Mouse (Mus musculus) MEL-GATA-1-ER (cell line): ENCODE measurements around the gene Ghsr.
"Not testable (repeated sequence)": the region's sequence is repeated elsewhere in the genome, so short reads cannot be mapped to it uniquely, and the experiment has no call there.

ENCODE experiments used
- DNase-seq: peaks from one replicate; pipeline ENCODE4 v3.0.0-alpha.2; 2012; ENCODE audit warnings: low read depth; ENCODE audit errors: extremely low read depth

Ghsr gene

DNA sequence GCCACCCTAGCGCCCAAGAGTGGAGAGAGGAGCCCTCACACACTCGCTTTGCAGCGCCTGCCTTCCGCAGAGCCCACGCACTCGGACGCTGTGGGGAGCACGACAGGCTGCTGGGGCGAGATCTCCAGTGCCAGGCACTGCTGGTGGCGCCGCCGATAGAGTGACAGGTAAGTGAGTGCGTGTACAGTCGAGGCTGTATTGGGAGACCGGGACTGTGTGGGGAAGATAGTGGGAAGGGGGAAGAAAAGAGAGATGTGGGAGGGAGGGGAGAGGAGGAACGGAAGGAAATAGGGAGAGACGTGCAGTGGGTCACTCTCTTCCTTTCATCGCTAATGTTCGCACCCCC lies at the start of gene Ghsr:
Gene Ghsr, plus strand, starts transcription at position 76 of the 346 bp plus-strand sequence.
- DNase-seq, result no peak

DNA sequence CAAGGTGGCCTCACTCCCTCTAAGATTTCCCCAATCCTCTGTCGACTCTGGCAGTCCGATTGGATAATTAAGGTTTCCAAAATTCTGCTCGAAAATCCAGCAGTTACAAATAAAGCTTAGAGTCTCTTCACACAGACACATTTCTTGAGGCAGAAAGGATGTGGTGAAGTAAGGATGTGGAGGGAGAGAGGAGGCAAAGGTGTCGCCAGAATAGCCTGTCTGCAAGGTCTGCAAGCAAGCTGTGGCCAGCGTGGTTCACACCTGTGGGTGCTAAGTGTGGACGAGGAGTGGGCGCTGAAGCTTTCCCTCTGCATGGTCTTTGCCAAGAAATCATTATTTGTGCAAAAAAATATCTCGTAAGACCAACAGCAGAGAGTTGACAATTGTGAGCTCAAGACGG lies 48.6 kb upstream of the Ghsr start:
- DNase-seq, result no peak

DNA sequence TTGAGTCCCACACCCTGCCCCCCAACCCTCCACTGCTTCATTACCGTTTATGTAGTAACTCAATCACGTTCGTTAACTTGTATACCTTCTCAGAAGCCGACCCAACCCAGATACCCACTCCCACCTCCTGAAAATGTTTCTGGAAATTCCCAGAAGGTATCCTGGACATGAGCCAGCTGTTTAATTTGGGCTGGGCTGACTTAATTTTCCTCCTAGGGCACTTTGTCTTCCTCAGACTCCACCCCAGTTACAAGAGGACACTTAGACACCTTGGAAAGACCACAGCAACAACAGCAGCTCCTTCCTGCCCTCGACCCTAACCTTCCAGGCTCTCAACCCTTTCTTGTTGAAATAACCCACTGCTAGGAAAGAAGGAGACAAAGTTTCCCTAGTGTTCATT lies 47.6 kb upstream of the Ghsr start:
- no peak for DNase-seq

DNA sequence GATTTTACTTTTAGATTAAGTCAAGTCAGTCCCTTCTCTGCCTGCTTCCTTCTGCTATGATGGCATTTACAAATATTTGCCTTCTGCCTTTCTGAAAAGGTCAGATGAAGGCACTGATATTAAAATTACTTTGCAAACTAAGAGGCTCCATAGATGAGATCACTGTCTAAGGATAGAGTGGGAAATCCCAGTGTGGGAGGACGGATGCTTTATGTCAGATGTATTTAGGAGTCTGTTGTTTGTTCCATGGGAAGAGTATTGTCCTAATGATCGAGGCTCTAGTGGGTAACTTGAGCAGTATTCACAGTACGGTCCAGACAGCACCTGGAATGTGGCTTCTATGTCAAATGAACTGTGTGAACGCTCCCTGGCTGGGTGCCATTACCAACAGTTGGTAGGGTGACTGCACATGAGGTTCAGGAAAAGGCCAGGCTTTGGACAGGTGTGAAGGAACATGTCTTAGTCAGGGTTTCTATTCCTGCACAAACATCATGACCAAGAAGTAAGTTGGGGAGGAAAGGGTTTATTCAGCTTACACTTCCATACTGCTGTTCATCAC lies 44.4 kb upstream of the Ghsr start:
- DNase-seq, result no peak

DNA sequence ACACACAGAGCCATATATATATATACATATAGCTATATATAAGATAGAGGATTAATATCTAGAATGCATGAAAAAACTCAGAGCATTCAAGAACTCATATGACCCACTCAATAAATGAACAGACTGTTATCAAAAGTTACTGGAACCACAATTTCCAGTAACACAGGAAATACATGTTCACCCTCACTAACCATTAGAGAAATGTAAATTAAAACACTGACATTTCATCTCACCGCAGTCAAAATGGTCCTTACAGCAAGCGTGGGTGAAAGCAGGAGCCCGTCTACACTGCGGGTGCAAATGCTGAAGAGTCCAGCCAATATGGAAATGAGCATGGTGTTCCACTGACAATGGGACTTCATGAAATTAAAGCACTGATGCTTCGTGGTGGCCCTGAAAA lies 40.4 kb upstream of the Ghsr start:
- no peak for DNase-seq

DNA sequence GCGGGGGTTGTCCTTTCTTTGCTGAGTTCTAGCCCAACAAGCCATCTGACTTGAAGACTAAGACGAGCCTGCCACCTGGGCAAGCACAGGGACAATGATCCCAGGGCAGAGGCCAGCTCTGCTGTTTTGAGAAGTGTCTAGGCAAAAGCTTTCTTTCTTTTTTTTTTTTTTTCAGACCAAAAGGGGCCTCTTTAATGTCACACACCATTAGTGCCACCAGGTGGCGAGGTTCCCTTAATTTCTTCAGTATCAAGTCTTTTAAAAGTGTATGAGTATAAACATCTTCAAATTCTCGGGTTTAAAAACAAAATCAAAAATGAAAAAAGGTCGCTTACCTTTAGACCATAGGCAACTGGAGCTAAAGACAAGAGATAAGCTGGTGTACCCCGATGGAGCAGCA lies 32.7 kb upstream of the Ghsr start:
- peak; percentile 5 for DNase-seq

DNA sequence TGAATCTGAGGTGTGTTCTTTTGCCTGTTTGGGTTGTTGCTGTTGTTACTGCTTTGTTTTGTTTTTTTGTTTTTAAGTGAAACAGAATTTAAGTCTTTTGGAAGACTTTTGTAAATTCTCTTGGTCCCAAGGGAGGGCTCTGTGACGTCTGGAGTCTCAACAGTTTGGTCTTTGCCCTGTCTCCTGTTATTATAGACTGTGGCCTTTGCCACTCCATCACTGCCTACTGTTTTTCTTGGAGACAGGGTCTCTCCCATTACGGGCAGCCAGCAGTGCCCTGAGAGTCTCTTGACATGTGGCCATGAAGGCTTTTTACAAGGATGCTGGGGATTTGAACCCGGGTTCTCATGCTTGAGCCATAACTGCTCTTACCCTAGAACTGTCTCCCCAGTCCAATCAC lies 32.3 kb upstream of the Ghsr start:
- DNase-seq, result no peak

DNA sequence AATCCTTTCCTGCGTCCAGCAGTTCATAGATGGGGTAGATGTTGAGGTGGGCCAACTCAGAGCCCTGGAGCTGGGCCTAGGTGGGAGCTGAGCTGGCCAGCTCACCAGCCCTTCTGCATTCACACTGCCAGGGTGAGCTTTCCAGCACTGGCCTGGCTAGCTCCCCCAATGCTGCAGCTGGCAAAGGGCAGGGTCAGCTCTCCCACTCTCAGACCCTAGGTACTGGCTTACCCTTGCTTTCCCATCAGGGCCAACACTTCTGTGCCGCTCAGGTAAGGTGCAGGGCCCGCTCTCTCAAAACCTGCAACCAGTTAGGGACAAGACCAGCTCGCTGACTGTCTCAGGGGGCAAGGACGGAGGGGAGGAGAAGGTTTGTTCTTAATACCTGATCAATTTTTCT lies 30.4 kb upstream of the Ghsr start:
- no peak for DNase-seq

DNA sequence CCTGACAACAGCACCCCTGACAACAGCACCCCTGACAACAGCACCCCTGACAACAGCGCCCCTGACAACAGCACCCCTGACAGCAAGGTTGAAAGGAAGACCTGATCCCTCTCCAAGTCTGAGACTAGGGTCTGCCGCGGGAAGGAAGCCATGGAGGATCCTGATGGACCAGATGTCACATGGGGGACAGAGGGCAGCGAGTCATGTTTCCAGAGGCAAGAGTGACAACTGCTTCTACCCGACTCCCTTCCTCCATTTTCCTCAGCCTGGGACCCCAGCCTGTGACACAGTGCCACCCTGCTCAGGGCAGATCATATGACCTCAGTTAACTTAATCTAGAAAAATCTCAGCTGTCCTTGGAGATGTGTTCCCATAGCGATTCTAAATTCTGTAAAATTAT lies 28.7 kb upstream of the Ghsr start:
- DNase-seq, result no peak

DNA sequence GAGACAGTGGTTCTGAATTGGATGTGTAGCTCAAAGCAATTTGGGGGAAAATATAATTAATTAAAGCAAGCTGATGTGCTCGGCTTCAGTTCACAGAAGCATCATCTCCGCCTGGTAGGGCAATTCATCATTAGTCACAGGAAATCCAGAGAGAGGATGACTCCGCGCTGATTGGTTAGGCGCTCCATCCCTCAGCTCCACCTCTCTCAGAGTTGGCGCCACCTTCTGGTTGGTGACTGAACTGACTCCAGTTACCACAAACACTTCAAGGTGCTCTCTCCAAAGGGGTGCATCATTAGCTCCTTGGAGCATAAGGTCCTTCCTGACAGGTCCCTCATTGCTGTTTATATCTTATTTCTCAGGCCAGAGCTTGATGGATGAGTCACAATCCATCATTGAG lies 25.6 kb upstream of the Ghsr start:
- DNase-seq, result no peak

DNA sequence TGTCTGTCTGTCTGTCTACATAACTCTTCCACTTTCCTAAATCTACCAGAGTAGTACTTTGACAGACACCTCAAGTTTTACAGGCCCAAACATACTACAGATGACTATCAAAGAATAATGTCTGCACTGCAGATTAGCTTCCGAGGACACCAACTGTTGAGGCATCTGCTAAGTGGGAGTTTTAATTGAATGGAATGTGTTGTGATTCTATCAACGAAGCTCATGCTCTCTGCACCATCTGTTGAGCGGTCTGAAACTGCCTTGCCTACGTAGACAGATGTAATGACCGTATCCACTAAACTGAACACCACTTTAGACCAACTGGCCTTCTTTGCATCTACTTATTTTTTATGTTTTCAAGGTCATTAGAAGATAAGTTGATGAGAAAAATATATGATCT lies 22.7 kb upstream of the Ghsr start:
- no peak for DNase-seq

DNA sequence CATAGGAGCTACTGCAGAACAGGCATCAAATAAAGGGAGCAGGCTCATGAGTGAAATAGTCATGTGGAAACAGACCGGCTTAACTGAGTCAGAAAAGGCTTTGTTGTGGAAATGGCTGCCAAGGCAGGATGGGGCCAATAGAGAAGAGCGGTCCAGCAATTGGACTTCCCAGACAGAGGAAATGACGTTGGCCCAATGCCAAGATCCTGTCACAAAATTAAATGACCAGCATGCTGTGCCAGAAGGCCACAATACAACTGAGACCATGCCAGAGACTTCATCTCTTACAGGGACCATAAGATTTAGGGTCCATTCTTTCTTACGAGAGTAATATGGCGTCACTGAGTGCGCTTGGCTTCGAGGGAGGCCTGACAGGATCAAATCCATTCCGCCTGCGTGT lies 20.0 kb upstream of the Ghsr start:
- no peak for DNase-seq

DNA sequence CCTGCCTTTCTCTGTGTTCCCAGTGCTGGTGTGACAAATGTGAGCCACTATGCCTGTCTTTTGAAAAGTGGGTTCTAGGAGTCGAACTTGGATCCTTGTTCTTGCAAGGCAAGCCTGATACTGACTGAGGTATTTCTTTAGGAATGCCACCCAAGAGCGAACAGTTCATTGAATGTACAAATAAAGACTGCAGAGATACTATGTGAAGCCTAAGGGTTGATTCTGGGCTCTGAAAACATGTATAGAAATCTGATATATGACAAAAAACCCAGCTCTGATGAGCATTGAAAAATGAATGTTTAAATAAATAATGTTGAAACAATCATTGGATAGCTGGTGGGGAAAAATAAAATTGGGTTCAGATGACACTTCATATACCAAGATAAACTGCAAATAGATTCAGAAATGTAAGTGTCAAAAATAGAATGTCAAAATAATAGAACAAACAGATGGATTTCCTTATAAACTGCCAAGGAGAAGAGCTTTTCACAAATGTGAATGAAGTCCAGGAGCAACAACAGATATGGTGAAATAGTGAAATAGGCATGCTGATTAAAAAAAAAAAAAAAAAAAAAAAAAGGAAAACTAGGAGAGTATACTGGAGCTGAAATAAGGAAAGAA lies 11.9 kb upstream of the Ghsr start:
- no peak for DNase-seq

DNA sequence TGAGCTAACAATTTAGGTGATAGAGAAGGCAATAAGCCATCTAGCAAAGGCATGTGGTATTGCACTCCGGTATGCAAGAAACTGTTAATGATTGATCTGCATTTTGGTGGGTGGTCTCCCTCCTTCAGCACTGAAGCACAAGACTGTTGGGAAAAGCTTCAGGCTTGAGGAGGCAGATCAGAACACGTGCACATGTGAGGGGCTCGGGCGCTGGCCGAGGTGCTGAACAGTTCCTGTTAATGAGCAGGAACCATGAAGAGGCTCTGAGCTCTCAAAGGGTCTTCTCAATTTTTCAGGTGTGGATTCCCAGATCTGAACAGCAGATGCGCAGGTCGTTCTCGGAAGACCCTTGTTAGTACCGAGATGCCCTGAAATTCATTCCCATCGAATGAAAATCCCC lies 1.0 kb upstream of the Ghsr start:
- DNase-seq, result no peak

DNA sequence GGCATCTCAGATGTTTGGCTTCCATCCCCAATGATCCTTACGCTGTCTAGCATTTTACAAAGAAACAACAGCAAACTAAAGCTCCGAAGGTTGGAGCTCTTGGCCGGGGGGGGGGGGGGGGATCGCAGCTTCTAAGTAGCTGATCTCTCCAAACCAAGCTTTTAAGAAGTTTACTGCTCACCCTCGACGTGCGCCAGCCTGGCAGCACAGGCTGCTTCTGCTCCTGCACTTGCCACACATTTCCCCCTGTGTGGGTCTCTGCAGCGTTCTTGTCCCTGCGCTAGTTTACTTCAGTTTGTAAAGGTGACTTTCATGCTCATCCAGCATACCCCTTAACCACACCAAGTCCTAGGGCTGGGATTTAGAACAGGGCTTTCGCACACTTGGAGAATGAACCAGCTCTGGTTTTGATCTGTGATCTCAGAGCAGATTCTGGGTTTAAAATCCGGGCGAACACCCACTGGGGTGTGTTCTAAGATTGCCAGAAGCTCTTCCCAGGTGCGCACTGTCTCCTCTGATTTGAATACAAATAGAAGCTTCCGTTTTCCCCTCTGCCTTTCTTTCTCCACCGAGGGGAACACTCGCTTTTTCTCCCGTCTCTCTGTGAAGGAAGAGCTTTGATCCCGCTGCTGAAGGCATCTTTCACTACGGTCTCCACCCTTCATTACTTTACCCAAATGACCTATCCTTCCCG lies 422 bp upstream of the Ghsr start:
- DNase-seq, result no peak

DNA sequence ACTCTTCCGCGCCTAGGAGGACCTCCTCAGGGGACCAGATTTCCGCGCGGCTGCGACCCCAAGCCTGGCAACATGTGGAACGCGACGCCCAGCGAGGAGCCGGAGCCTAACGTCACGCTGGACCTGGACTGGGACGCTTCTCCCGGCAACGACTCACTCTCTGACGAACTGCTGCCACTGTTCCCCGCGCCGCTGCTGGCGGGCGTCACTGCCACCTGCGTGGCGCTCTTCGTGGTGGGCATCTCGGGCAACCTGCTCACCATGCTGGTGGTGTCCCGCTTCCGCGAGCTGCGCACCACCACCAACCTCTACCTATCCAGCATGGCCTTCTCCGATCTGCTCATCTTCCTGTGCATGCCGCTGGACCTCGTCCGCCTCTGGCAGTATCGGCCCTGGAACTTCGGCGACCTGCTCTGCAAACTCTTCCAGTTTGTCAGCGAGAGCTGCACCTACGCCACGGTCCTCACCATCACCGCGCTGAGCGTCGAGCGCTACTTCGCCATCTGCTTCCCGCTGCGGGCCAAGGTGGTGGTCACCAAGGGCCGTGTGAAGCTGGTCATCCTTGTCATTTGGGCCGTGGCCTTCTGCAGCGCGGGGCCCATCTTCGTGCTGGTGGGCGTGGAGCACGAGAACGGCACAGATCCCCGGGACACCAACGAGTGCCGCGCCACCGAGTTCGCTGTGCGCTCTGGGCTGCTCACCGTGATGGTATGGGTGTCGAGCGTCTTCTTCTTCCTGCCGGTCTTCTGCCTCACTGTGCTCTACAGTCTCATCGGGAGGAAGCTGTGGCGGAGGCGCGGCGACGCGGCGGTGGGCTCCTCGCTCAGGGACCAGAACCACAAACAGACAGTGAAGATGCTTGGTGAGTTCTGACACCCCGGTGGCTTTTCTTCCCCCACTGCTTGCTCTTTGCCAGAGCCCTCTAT lies 837 bp downstream of the Ghsr start:
- no peak for DNase-seq

DNA sequence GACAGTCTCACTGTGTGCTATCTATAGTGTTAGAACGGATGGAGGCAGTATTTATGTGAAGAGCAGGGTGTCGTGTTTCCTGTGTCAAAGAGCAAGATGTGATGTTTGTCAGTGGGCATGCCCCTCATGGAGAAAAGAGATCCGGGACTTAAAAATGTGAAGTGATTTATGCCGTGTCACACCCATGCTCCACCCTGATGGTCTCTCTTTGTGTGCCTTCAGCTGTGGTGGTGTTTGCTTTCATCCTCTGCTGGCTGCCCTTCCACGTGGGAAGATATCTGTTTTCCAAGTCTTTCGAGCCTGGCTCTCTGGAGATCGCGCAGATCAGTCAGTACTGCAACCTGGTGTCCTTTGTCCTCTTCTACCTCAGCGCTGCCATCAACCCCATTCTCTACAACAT lies 3.2 kb downstream of the Ghsr start:
- no peak for DNase-seq

DNA sequence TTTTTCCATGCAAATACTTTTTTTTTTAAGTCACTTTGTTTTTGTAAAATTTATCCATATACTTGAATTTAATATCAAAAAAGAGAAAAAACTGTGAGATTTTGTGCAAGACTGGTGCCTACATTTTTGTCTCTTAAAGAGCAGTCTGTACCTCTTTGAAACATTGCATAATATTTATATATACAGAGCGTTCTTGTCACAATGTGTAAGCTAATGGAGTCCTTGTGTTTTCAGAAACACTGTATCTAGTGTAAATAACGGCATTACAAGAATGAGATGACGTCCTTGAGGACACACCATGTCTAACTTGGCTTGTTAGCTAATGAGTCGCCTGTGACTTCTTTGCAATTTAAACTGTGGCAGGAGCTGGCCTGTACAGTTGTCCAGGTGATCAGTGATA lies 6.8 kb downstream of the Ghsr start:
- DNase-seq, result no peak

DNA sequence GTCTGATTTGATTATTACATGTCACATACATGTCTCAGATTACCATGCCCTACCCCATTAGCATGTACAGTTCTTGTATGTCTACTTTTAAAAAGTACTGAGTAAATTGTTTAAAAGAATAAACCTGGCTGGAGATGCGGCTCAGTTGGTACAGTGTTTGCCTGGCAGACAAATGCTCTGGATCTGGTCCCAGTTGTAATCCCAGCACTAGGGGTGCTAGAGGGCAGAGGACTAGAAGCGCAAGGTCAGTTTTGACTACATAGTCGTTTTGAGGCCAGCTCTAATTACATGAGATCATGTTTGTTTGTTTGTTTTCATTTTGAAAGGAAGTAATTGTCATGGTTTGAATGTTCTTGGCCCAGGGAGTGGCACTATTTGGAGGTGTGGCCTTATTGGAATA lies 13.7 kb downstream of the Ghsr start:
- no peak for DNase-seq

DNA sequence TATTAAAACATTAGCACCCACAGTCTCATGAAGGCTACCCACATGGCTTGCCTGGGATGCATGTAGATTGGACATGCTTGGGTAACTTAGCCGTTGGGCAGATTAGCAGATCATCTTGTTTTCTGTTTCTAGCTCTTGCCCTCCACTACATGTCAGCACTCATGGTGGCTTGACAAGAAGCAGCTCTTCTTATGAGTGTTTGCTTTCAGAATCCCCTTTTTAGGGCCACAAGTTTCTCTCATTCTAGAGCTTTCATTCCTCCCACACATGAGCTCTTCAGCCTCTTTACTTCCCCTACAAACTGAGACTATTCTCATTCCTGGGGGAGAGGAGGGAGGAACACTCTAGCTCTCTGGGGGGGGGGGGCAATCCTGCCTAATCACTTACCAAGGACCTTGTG lies 18.8 kb downstream of the Ghsr start:
- no peak for DNase-seq

DNA sequence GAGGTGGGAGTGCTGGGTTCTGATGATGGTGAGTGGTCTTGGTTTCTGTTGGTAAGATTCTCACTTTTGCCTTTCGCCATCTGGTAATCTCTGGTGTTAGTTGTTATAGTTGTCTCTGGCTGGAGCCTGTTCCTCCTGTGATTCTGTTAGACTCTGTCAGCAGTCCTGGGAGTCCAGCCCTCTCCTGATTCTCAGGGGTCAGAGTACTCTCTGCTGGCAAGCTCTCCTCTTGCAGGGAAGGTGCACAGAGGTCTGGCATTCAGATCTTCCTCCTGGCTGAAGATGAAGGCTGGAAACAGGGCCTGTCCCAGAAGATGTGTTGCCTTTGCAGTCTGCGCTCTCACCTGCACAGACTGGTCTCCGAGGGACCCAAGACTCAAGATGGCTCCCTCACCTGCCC lies 29.8 kb downstream of the Ghsr start:
- not testable (repeated sequence) for DNase-seq

DNA sequence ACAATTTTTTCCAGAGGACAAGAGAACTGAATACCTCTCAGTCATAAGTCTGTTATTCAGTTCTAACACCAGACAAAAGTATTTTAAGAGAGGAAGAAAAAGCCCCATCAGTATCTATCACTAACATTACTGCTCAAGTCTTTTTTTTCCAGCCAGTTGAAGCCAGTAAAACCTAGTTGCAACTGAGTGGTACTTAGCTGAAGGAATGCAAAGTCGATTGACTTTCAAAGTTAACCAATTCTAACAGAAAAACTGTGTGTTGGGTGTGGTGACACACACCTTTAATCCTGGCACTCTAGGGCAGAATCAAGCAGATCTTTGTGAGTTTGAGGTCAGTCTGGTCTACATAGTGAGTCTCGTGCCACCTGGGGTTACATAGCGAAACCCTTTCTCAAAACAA lies 35.3 kb downstream of the Ghsr start:
- no peak for DNase-seq
